Mouse (Mus musculus) neural tube, embryonic 15.5 days (tissue): ENCODE results near the gene Elf1. TPM values are rescaled to one million over a fixed set of nuclear protein-coding genes. Genes with fewer than 3 reads are reported as not detected.
"Not testable (repeated sequence)": the region's sequence is repeated elsewhere in the genome, so short reads cannot be mapped to it uniquely, and the experiment has no call there.

Source experiments
- ATAC-seq: fragments of 200-750 bp; cut with Nextera tagmentation; 2 replicates; pipeline ENCODE4 v1.8.0; 2017; ENCODE audit warnings: mild to moderate bottlenecking, moderate TSS enrichment, moderate library complexity; ENCODE audit not compliant: low FRiP score
- H3K27ac ChIP-seq: fragments of 300-500 bp; sonication (generic); replicated peaks from 2 replicates; pipeline ENCODE4 v1.5.1; 2015; ENCODE audit warnings: mild to moderate bottlenecking, inconsistent platforms
- H3K27me3 ChIP-seq: fragments of 300-500 bp; sonication (generic); replicated peaks from 2 replicates; pipeline ENCODE4 v1.6.1; 2015; ENCODE audit warnings: inconsistent platforms
- H3K36me3 ChIP-seq: fragments of 300-500 bp; sonication (generic); 2 replicates; pipeline ENCODE4 v1.6.1; 2015; ENCODE audit warnings: inconsistent platforms
- H3K4me1 ChIP-seq: fragments of 300-500 bp; sonication (generic); 2 replicates; pipeline ENCODE4 v1.6.1; 2015; ENCODE audit warnings: inconsistent platforms
- H3K4me2 ChIP-seq: fragments of 300-500 bp; sonication (generic); 2 replicates; pipeline ENCODE4 v1.6.1; 2015; ENCODE audit warnings: inconsistent platforms, mild to moderate bottlenecking, moderate library complexity
- H3K4me3 ChIP-seq: fragments of 300-500 bp; sonication (generic); replicated peaks from 2 replicates; pipeline ENCODE4 v1.5.1; 2015; ENCODE audit warnings: mild to moderate bottlenecking, inconsistent platforms
- H3K9ac ChIP-seq: fragments of 300-500 bp; sonication (generic); replicated peaks from 2 replicates; pipeline ENCODE4 v1.6.1; 2015; ENCODE audit warnings: mild to moderate bottlenecking, inconsistent platforms
- H3K9me3 ChIP-seq: fragments of 300-500 bp; sonication (generic); replicated peaks from 2 replicates; pipeline ENCODE4 v1.6.1; 2016; ENCODE audit warnings: inconsistent platforms
- WGBS: fragments of 180-500 bp; shearing (Covaris S2); methylation state at CpG from one replicate; pipeline ENCODE4 v1.1.7; 2015; ENCODE audit warnings: mixed read lengths; 5-methylcytosine and 5-hydroxymethylcytosine counted together
- polyA plus RNA-seq: library from polyadenylated mRNA; unstranded; fragments of >200 nt; fragmentation: Nextera tagmentation; extraction: Ambion mirVana; gene quantifications from 2 replicates; pipeline ENCODE4 v1.2.1, GENCODE M21; 2015

Gene Elf1
- polyA plus RNA-seq = 2.5 and 9.7 TPM in 2 replicates

DNA sequence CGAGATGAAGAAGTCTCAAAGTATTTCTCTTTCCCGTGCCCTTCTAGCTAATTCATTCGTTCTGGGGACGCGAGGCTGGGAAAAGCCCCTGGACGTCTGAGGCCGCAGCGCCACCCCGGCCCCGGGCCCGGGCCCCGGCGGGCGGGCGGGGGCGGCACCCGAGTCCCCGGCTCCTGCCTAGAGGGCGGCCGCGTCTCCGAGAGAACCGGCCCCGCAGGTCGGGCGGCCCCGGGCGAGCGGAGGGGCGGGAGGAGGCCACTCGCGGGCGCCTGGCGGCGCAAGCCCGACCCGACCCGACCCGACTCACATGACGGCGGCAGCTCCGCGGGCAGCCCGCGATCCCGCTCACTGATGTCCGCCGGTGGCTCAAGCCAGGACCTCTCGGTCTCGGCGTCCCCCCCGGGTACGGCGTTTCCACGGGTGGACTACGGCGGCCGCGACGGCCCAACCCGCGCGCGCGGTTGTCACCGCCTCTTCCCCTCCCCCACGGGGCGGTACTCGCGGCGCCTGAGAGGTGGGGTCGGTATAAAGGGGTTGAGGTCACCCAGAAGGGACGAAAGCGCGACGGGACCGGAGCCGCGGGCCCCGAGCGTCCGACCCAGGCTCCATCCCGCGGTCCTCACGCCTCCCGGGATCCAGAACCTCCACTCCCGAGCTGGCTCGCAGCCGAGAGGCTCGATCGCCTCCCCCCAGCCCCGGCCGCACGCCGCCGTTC lies at the start of gene Elf1:
Gene Elf1 (plus strand): TSS at position 571 of the 715 bp plus-strand sequence.
- H3K4me2 ChIP-seq = peak within 1 kb of the TSS; percentile 65
- H3K9ac ChIP-seq = peak within 1 kb of the TSS; percentile 97
- ATAC-seq = peak; percentile 86
- H3K4me1 ChIP-seq = peaks cover 30% of the 10 kb centered on the region
- H3K4me3 ChIP-seq = peak within 1 kb of the TSS; percentile 98
- H3K27ac ChIP-seq = peak within 1 kb of the TSS; percentile 100
- H3K9me3 ChIP-seq = no peaks in the 10 kb centered on the region
- under 1% methylated on average over 85 of the region's 96 CpGs for WGBS
- H3K27me3 ChIP-seq = no peaks in the 10 kb centered on the region
- H3K36me3 ChIP-seq = peaks cover 10% of the 10 kb centered on the region

DNA sequence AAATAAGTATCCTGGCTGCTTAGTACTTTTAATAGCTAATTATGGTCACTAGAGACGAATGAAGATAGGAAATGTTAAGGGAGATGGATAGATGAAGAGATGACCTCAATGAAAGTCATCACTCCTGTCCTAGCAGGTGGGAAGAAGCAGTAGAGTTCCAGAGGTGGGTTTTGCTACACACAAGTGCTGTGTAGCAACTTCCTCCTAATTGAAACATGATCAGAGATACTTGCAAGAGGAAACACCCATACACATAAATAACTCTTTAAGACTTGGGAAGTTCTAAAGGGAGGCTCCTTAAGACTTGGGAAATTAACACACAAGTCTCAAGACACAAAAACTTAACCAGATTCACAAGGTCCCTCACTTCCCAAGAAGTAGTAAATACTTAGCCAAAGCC lies 46.9 kb upstream of the Elf1 start:
- no peak overlapping the region for H3K9ac ChIP-seq
- WGBS = 89% methylated on average over 1 of the region's 1 CpGs
- no peaks in the 10 kb centered on the region for H3K27me3 ChIP-seq
- H3K4me3 ChIP-seq = no peak overlapping the region
- no peaks in the 10 kb centered on the region for H3K9me3 ChIP-seq
- no peaks in the 10 kb centered on the region for H3K36me3 ChIP-seq
- H3K4me2 ChIP-seq = no peak overlapping the region
- no peak for ATAC-seq
- H3K27ac ChIP-seq = no peak overlapping the region
- no peaks in the 10 kb centered on the region for H3K4me1 ChIP-seq

DNA sequence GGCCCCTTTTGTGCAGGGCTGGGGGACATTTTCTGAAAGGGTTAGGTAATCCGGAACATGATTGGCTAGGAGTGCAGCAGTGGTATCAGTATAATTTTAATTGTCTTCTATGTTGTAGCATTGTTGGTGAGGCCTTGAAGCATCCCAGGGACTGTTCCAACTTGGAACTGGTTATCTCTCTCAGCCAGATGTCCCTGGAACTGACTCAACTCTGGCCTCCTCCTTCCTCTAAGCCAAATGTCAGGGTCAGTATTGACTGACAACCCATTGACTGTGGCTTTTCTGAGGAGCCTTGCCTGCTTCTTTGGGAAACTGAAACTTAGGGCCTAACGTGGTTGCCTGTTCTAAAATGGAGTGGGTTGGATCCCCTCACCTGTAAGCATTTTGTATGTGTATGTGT lies 40.3 kb upstream of the Elf1 start:
- Histone ChIP-seq H3K27me3 (no peaks in the 10 kb centered on the region), H3K36me3 (no peaks in the 10 kb centered on the region), H3K9me3 (no peaks in the 10 kb centered on the region), H3K9ac (no peak overlapping the region), H3K4me3 (no peak overlapping the region), H3K4me2 (no peak overlapping the region), H3K27ac (no peak overlapping the region), H3K4me1 (peaks cover 8% of the 10 kb centered on the region)
- WGBS = 89% methylated on average over 2 of the region's 2 CpGs
- no peak for ATAC-seq

DNA sequence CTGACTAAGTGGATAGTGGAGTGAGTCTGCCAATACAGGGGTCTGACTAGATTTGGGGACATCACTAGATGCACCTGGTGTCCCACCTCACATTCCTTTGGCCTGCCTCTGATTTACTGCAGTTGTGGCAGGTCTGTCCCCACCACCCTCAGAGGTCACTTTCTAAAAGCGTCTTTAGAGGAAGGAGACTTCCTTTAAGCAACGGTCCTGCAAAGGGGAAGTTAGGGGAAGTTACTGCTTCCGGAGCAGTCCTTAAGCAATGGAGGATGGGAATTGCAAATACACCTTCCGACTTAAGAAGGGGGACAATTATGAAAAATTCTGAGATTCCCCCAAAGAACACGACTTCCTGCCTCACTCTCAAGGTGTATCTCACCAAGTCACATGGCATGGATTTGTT lies 39.6 kb upstream of the Elf1 start:
- no peak for ATAC-seq
- no peak overlapping the region for H3K27ac ChIP-seq
- no peaks in the 10 kb centered on the region for H3K27me3 ChIP-seq
- WGBS = 81% methylated on average over 5 of the region's 5 CpGs
- no peak overlapping the region for H3K4me3 ChIP-seq
- no peaks in the 10 kb centered on the region for H3K9me3 ChIP-seq
- no peak overlapping the region for H3K9ac ChIP-seq
- H3K4me2 ChIP-seq = no peak overlapping the region
- H3K4me1 ChIP-seq = peaks cover 12% of the 10 kb centered on the region
- H3K36me3 ChIP-seq = no peaks in the 10 kb centered on the region

DNA sequence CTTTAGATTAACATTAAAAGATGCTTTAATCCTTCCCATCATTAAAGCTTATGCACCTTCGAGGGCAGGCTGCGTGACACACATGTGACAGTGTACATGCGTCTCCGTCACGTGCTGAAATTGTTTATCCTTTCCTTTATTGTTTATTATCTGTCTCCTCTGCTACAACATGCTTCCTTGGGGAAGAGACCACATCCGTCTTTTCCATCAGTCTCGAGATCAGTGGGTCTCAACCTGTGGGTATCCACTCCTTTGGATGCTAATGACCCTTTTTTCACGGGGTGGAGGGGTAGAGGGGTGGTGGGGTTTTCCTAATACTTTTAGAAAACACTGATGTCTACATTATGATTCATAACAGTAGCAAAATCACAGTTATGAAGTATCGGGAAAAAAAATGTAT lies 36.4 kb upstream of the Elf1 start:
- Histone ChIP-seq H3K36me3 (no peaks in the 10 kb centered on the region), H3K4me1 (peaks cover 12% of the 10 kb centered on the region), H3K9me3 (no peaks in the 10 kb centered on the region), H3K4me3 (peak overlapping the region; percentile 26; the same call in 1 of the 2 replicates), H3K4me2 (peak overlapping the region; percentile 53), H3K27ac (peak overlapping the region; percentile 80), H3K27me3 (no peaks in the 10 kb centered on the region), H3K9ac (no peak overlapping the region)
- 64% methylated on average over 9 of the region's 9 CpGs for WGBS
- ATAC-seq = peak; percentile 5

DNA sequence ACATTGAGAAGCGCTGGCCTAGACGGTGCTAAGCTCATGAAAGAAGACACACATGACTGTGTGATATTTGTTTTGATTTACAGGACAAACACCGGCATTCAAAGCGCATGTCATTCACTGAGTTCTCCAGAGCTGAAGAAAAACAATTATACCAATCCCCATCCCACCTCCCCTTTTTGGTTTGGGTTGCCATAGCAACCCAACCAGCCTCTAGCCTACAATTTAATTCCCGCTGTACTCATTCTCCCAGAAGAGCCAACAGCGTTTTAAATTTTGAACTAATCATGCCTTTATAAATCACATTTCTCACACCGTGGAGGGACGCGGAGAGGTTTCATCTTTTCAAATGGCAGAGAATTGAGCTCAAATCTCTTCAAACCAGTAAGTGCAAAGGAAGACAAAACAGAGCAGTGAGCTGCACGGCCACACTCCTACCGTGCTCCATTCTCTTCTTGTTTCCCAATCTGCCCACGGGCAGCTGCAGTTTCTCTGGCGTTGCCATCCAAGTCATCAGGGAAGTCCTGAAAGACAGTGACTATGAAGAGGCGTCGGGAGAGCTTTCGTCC lies 35.9 kb upstream of the Elf1 start:
- H3K4me2 ChIP-seq = peak overlapping the region; percentile 53
- H3K27ac ChIP-seq = peak overlapping the region; percentile 80
- H3K4me1 ChIP-seq = peaks cover 12% of the 10 kb centered on the region
- H3K36me3 ChIP-seq = no peaks in the 10 kb centered on the region
- H3K27me3 ChIP-seq = no peaks in the 10 kb centered on the region
- ATAC-seq = peak; percentile 77
- no peaks in the 10 kb centered on the region for H3K9me3 ChIP-seq
- no peak overlapping the region for H3K9ac ChIP-seq
- peak overlapping the region; percentile 26 for H3K4me3 ChIP-seq
- 19% methylated on average over 16 of the region's 16 CpGs for WGBS

DNA sequence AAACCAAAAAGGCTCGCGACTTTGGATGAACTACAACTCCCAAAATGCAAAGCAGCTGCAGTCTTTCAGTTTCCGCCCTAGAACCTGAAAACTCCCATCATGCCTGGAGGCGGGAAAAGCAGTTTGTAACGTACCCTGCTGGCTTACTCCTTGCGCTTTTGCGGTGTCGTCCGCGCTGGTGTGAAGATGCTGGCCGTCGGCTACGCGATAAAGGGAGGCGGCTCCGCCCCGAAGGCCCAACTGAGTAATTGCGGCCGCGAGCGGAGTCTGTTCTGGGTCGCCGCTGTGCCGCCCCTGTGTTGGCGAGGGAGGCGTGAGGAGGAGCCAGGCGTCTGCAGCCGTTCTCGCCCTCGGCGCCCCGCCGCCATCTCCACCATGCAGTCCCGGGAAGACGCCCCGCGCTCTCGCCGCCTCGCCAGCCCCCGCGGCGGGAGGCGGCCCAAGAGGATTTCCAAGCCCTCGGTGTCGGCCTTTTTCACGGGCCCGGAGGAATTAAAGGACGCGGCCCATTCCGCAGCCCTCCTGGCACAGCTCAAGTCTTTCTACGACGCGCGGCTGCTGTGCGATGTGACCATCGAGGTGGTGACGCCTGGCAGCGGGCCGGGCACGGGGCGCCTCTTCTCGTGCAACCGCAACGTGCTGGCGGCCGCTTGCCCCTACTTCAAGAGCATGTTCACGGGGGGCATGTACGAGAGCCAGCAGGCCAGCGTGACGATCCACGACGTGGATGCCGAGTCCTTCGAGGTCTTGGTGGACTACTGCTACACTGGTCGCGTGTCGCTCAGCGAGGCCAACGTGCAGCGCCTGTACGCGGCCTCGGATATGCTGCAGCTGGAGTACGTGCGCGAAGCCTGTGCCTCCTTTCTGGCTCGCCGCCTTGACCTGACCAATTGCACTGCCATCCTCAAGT lies 29.1 kb upstream of the Elf1 start, which contains the start of gene Kbtbd6:
Gene Kbtbd6 (plus strand): TSS at position 155 of the 910 bp plus-strand sequence.
- not testable (repeated sequence) for H3K9me3 ChIP-seq, H3K36me3 ChIP-seq, H3K27me3 ChIP-seq, H3K4me1 ChIP-seq, H3K27ac ChIP-seq
- Histone ChIP-seq H3K4me3 (peak within 1 kb of the TSS; percentile 58), H3K4me2 (peak within 1 kb of the TSS; percentile 77), H3K9ac (peak within 1 kb of the TSS; percentile 44)
- WGBS = 12% methylated on average over 38 of the region's 89 CpGs
- peak; percentile 92 for ATAC-seq

DNA sequence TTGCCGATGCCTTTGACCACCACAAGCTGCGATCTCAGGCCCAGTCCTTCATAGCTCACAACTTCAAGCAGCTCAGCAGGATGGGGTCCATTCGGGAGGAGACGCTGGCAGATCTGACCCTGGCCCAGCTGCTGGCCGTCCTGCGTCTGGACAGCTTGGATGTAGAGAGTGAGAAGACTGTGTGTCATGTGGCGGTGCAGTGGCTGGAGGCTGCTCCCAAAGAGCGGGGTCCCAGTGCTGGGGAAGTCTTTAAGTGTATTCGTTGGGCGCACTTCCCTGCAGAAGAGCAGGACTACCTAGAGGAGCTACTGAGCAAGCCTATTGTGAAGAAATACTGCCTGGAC lies 28.4 kb upstream of the Elf1 start:
- not testable (repeated sequence) for H3K9ac ChIP-seq, H3K27ac ChIP-seq, H3K36me3 ChIP-seq, H3K27me3 ChIP-seq, H3K9me3 ChIP-seq, H3K4me2 ChIP-seq, H3K4me1 ChIP-seq, H3K4me3 ChIP-seq
- 94% methylated on average over 8 of the region's 10 CpGs for whole genome bisulfite sequencing
- ATAC-seq = peak; percentile 22; the same call in 1 of the 2 replicates

DNA sequence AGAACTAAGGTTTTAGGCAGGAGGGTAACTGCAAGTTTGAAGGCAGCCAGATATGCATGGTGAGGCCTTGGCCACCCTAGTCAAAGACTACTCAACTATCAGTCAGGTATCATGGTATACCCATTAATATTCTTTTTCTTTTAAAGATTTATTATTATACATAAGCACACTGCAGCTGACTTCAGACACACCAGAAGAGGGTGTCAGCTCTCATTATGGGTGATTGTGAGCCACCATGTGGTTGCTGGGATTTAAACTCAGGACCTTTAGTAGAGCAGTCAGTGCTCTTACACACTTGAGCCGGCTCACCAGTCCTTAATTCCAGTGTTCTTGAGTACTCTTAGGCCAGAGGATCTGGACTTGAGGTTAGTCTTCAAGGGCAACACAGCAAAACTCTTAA lies 20.6 kb upstream of the Elf1 start:
- 94% methylated on average over 1 of the region's 1 CpGs for WGBS
- Histone ChIP-seq H3K4me3 (no peak overlapping the region), H3K9me3 (no peaks in the 10 kb centered on the region), H3K4me1 (no peaks in the 10 kb centered on the region), H3K27me3 (no peaks in the 10 kb centered on the region), H3K9ac (no peak overlapping the region), H3K36me3 (peaks cover 37% of the 10 kb centered on the region), H3K27ac (no peak overlapping the region), H3K4me2 (no peak overlapping the region)
- no peak for ATAC-seq

DNA sequence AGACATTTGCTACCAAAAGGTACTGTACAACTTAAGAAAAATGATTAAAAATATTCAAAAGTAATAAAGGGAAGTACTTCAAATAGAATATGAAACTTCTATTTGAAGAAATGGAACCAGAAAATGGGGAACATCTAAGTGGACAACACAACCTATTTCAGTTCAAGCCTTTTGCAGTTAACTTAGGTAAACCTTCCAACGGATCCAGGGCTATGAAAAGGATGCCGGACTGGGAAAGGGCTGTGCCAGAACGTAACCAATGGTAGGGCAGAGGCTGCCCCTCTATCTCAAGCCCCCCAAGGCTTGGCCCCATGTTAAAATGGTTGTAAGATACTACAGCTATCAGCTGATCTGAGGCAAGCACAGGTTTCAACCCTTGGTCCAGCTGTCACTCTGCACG lies 20.0 kb upstream of the Elf1 start:
- H3K9ac ChIP-seq = no peak overlapping the region
- no peaks in the 10 kb centered on the region for H3K27me3 ChIP-seq
- no peaks in the 10 kb centered on the region for H3K4me1 ChIP-seq
- no peak overlapping the region for H3K27ac ChIP-seq
- no peak overlapping the region for H3K4me3 ChIP-seq
- H3K9me3 ChIP-seq = no peaks in the 10 kb centered on the region
- H3K36me3 ChIP-seq = peaks cover 42% of the 10 kb centered on the region
- H3K4me2 ChIP-seq = no peak overlapping the region
- WGBS = 95% methylated on average over 4 of the region's 4 CpGs
- no peak for ATAC-seq

DNA sequence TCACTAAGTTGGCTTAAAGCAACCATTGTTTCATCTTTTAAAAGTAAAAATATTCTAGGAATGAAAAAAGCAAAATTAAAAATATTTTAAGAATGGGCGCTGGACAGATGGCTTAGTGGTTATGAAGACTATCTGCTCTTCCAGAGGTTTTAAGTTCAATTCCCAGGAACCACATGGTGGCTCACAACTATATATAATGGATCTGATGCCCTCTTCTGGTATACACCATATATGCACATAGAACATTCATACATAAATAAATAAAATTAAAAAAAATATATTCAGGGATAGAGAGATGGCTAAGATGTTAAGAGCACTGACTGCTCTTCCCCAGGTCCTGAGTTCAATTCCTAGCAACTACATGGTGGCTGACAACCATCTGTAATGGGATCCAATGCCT lies 15.4 kb upstream of the Elf1 start:
- H3K4me1 ChIP-seq = no peaks in the 10 kb centered on the region
- H3K4me2 ChIP-seq = no peak overlapping the region
- 86% methylated on average over 1 of the region's 1 CpGs for WGBS
- H3K4me3 ChIP-seq = no peak overlapping the region
- ATAC-seq = no peak
- peaks cover 73% of the 10 kb centered on the region for H3K36me3 ChIP-seq
- no peak overlapping the region for H3K9ac ChIP-seq
- no peak overlapping the region for H3K27ac ChIP-seq
- H3K27me3 ChIP-seq = no peaks in the 10 kb centered on the region
- H3K9me3 ChIP-seq = no peaks in the 10 kb centered on the region
